Mouse (Mus musculus) ES-E14 (cell line): ENCODE data around the gene Hyal2.

ENCODE experiments used
- CHD2 ChIP-seq: IDR thresholded peaks from 2 replicates; pipeline ENCODE4 v1.6.1; 2014; ENCODE audit warnings: mild to moderate bottlenecking, low read depth, low read length, inconsistent platforms
- HCFC1 ChIP-seq: IDR thresholded peaks from 2 replicates; pipeline ENCODE4 v1.6.1; 2012; ENCODE audit warnings: low read length, inconsistent platforms, borderline replicate concordance; ENCODE audit not compliant: insufficient read depth
- MAFK ChIP-seq: IDR thresholded peaks from 2 replicates; pipeline ENCODE4 v1.6.1; 2014; ENCODE audit warnings: mild to moderate bottlenecking, low read depth, low read length, inconsistent platforms; ENCODE audit not compliant: insufficient read depth
- ZNF384 ChIP-seq: IDR thresholded peaks from 2 replicates; pipeline ENCODE4 v1.6.1; 2012; ENCODE audit warnings: low read depth, low read length, inconsistent platforms

DNA sequence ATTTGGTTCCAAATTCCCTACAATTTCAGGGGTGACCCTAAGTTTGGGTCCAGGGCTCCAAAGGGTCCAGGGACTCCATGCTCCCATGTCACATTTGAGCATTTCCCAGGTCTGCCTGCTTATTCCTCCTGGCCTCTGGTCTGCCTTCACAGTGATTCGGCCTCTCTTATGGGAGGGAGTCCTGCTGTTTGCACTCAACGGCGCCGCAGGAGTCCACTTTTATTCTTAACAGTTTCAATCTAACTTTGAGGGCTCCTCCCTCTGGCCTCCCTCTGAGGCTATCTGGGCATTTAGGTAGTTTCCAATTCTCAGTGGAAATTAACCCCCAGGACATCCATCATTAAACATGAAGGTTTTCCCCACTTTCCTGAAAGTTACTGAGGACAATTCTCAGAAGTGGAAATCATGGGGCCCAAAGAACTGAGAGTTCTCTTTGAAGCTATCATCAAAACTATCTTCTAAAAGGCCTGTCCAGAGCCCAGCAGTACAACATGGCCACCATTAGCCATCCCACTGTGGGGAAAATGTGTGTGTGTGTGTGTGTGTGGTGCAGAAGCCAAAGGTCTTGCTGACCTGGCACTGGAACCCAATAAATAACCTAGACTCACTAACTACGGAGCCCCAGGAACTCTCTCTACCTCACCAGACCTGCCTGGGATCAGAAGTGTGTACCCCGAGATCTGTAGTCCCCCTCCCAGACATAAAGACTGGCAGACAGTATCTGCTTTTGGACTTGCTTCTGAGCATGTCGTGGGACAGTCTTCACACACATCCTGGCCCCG is 26.7 kb downstream of the Hyal2 start:
- TF ChIP-seq HCFC1 (no peak), MAFK (no peak), CHD2 (no peak), ZNF384 (no peak)
